Mouse (Mus musculus): ENCODE measurements around the gene Trp53bp1.

Trp53bp1 gene

DNA sequence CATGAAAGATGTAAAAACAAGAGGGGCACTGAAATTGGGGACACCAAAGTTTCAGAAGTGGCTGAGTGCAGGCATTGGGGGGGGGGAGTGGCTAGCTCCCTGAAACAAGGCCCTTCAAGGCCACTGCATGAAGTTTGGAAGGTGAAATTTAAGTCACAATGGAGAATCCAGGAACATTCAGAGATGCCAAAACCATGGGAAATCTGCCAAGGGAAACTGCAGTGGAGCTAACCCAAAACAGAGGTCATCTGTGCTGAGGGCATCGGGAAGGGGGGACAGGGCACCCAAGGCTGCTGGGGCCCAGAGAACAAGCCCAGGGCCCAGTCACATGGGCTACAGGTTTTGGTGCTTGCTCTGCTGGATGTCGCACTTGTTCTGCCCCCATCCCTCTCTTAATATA lies 21.4 kb downstream of the Trp53bp1 start:
- DNase-seq (ENCODE audit: low spot score in 2 of 2) = no peak

- no peak for DNase-seq (ENCODE audit: low spot score in 2 of 2)
Observed at GRCm38 (mm10) chr2:121244099-121244498, 27.1 kb downstream of the Trp53bp1 start.

DNA sequence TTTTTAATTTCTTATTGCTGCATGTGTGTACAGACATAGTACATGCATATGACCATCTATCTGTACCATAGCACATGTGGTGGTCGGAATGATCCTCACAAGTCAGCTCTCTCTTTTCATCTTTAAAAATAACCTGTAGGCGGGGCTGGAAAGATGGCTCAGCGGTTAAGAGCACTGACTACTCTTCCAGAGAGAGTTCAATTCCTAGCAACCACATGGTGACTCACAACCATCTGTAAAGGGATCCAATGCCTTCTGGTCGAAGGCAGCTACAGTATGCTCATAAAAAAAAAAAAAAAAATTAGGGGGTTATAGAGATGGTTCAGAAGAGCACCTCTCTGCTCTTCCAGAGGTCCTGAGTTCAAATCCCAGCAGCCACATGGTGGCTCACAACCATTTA lies 31.8 kb downstream of the Trp53bp1 start:
- no peak for DNase-seq (ENCODE audit: low spot score in 2 of 2)

GRCm38 (mm10) chr2:121235460-121236072 lies 35.6 kb downstream of the Trp53bp1 start:
- no peak for DNase-seq (ENCODE audit: low spot score in 2 of 2)

DNA sequence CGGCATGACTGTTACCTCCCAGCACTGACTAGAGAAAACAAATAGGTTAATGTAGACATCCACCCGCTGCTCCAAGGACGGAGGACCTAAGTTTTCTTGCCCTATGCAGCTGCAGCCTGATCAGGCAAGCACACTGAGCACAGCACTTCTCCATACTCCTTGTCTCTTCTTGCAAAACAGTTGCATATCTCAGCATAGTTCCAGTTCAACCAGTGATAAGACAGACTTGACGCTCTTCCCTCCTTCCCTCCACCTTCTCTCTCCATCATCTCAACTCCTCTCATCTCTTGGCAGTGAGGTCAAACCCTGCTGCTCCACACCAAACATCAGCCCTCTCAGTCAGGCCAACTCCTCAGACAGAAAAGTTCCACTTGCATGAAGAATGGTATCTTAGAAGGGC lies 43.1 kb downstream of the Trp53bp1 start:
- DNase-seq (ENCODE audit: low spot score in 2 of 2) = no peak

DNA sequence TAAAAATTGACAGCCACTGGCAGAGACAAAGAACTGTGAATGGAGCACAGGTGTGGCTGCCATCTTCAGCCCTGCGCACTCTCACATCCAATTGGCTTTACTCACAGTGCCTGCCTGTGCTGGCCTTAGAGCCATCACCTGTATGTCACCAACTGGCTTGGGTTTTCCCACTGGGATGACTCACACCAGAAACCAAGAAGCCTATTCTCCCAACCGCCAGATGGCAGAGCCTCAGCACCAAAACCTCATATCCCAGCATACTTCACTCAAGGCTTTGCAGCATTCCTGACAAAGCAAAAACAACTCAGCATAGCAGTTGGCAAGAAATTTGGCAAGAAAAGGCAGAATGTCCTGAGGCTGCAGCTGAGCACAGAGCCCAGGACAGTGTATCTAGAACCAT lies 48.2 kb downstream of the Trp53bp1 start:
- DNase-seq (ENCODE audit: low spot score in 2 of 2) = peak in 1 of 2 experiments; percentile 58

- no peak for DNase-seq (ENCODE audit: low spot score in 2 of 2)
Observed at GRCm38 (mm10) chr2:121219994-121220393, 51.2 kb downstream of the Trp53bp1 start.

DNA sequence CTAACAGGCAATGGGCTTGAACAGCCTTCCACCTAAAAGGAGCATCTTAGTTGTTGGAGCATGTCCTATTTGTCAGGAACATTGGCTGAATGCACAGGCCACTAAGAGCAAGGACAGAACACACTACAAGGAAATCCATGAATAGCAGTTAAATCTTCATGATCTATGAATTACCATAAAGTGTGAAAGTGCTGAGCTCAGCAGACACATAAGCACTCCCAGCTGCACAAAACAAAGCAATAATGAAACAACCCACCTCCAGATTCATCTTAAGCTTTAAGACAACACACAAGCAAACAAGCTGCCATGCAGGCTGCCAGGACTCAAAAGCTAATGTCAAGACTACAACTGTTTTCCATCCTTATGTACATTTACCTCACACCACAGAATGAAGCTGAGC lies 52.0 kb downstream of the Trp53bp1 start:
- no peak for DNase-seq (ENCODE audit: low spot score in 2 of 2)

GRCm38 (mm10) chr2:121214491-121214890 lies 56.7 kb downstream of the Trp53bp1 start:
- DNase-seq (ENCODE audit: low spot score in 2 of 2) = no peak

GRCm38 (mm10) chr2:121206541-121206940 lies 64.7 kb downstream of the Trp53bp1 start:
- DNase-seq (ENCODE audit: low spot score in 2 of 2) = no peak

GRCm38 (mm10) chr2:121204276-121204675 lies 66.9 kb downstream of the Trp53bp1 start:
- DNase-seq (ENCODE audit: low spot score in 2 of 2) = no peak

- peak; percentile 52 to 78 for DNase-seq (ENCODE audit: low spot score in 2 of 2)
Observed at GRCm38 (mm10) chr2:121195466-121195865, 75.7 kb downstream of the Trp53bp1 start.

DNA sequence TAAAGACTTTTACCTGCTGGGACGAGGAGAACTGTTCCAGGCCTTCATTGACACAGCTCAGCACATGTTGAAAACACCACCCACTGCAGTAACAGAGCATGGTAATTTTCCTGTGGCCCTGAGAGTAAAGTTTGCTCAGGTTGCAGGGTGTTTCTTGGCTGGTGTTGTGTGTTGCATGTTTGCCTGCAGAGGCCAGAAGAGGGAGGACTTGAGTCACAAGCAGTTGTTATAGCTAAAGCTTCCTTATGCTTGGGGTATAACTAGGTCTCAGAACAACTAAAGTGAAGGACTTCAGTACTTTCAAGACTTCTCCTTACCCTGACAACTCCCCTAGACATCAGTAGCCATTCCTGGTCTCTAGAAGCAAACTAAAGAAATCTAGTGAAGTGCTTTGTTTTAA lies 82.7 kb downstream of the Trp53bp1 start:
- no peak for DNase-seq (ENCODE audit: low spot score in 2 of 2)

- no peak for DNase-seq (ENCODE audit: low spot score in 2 of 2)
Observed at GRCm38 (mm10) chr2:121184142-121184541, 87.1 kb downstream of the Trp53bp1 start.

- no peak for DNase-seq (ENCODE audit: low spot score in 2 of 2)
Observed at GRCm38 (mm10) chr2:121183431-121183830, 87.8 kb downstream of the Trp53bp1 start.

GRCm38 (mm10) chr2:121178828-121179479 lies 92.3 kb downstream of the Trp53bp1 start:
- DNase-seq (ENCODE audit: low spot score in 2 of 2) = no peak

DNA sequence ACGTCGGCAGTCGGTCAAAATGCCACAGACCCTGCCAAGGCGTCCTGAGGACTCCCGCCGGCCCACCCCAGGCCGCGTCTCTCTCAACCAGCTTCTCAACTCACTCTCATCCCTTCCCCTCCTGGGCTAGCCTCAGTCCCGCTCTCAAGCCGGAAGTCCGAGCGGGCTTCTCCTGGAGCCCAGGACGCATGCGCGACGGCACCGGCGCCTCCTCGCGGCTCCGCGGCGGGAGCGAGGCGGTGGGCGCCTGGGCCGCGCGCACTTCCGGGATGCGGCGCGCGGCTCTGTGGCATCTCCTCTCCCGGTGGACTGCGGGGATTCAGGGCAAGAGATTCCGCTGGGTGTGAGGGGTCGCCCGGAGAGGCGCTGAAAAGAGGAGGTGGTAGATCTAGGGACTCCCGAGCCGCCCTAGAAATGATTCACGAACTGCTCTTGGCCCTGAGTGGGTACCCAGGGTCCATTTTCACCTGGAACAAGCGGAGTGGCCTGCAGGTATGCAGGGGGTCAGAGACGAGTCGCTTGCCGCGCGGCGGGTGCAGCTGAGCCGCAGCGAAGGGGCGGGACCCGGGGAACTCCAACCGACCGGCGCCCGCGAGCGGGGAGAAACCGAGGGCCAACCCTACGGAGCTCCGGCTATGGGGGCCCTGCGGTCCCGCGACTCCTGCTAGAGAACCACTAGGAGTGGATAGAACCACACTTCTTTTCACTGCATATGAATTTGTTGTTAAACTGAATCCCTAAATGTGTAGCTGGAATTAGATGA lies 100.0 kb downstream of the Trp53bp1 start, which contains the start of gene Zscan29:
Gene Zscan29 (minus strand): TSS at position 146 of the 763 bp plus-strand sequence.
- peak; percentile 30 to 77 for DNase-seq (ENCODE audit: low spot score in 2 of 2)

GRCm38 (mm10) chr2:121170481-121170971 lies 100.7 kb downstream of the Trp53bp1 start, which contains the start of gene Tubgcp4:
TSS of gene Tubgcp4 (plus strand) at chr2:121170654.
- no peak for DNase-seq (ENCODE audit: low spot score in 2 of 2)

DNA sequence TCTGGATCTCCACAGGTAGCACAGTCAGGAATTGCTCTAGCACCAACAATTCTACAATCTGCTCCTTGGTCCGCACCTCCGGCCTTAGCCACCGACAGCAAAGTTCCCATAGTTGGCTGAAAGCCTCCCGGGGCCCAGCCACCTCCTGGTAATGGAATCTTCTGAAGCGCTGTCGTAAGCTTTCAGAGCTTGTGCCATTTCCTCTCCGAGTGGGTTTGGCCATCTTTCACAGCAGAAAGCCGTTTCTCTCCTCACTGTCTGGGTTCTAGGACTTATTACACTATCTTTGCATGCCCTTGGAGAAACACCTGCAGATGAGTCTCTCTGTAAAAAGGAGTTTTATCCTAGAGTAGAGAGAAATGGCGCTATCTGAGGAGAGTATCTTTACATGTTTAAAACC lies 101.3 kb downstream of the Trp53bp1 start:
- no peak for DNase-seq (ENCODE audit: low spot score in 2 of 2)

- DNase-seq (ENCODE audit: low spot score in 2 of 2) = no peak
Observed at GRCm38 (mm10) chr2:121169173-121169572, 102.0 kb downstream of the Trp53bp1 start.

GRCm38 (mm10) chr2:121153100-121153499 lies 118.1 kb downstream of the Trp53bp1 start:
- no peak for DNase-seq (ENCODE audit: low spot score in 2 of 2)

- DNase-seq (ENCODE audit: low spot score in 2 of 2) = no peak
Observed at GRCm38 (mm10) chr2:121149679-121150078, 121.5 kb downstream of the Trp53bp1 start.
